Mouse (Mus musculus): ENCODE results near the gene Apoa4.

DNA sequence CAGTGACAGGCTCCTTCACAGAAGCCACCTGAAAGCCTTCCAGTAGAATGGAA lies 5.1 kb upstream of the Apoa4 start, which contains the start of gene Apoc3:
- TF ChIP-seq CTCF (IDR thresholded peaks at IDR 0.05; ENCODE audit: low read depth) (no peak), EP300 (IDR thresholded peaks at IDR 0.05; ENCODE audit: low read depth) (no peak)

All from heart, postnatal 0 days (tissue).